Mouse (Mus musculus): ENCODE data around the gene 4930438A08Rik.

DNA sequence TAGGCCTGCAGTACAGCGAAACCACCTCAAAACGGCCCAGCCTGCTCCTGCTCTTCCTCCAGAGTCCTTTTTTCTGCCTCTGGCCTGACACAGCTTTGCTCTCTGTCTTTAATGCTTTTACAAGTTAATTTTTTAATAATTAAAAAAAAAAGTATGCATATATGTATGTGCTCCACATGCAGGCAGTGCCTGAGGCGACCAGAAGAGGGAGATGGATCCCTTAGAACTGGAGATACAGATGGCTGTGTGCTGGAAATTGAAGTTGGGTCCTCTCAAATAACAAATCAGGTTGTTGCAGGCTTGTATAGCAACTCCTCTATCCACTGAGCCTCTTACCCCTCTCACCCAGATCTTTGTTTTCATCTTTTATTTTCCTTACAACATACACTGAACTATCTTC lies 52.2 kb downstream of the 4930438A08Rik start:
- TF ChIP-seq CTCF (IDR thresholded peaks at IDR 0.05; ENCODE audit: borderline replicate concordance, control insufficient read depth, extremely low read depth, insufficient read depth, low read length, poor library complexity) (no peak), POLR2A (IDR thresholded peaks at IDR 0.05; ENCODE audit: control insufficient read depth, extremely low read depth, insufficient read depth, low read length, poor library complexity) (no peak)
